Mouse (Mus musculus) midbrain, embryonic 12.5 days (tissue): ENCODE measurements at regions not wholly inside any gene's neighbourhood (a gene's known extent, or its start where the extent isn't known, plus 50 kb on each side); places are given as distances from the start of the nearest gene placed in this dataset.
A peak's percentile ranks its signal among the peaks of the same experiment; 100 is the strongest.

Experiments
- ATAC-seq: fragments of 200-750 bp; cut with Nextera tagmentation; 2 replicates; pipeline ENCODE4 v1.8.0; 2017; ENCODE audit warnings: low read depth, moderate TSS enrichment, moderate library complexity; ENCODE audit not compliant: low FRiP score
- H3K27ac ChIP-seq: fragments of 300-500 bp; sonication (generic); replicated peaks from 2 replicates; pipeline ENCODE4 v1.5.1; 2016; ENCODE audit warnings: mild to moderate bottlenecking
- H3K27me3 ChIP-seq: fragments of 300-500 bp; sonication (generic); 2 replicates; pipeline ENCODE4 v1.6.1; 2016; ENCODE audit warnings: mild to moderate bottlenecking
- H3K36me3 ChIP-seq: fragments of 300-500 bp; sonication (generic); 2 replicates; pipeline ENCODE4 v1.6.1; 2016
- H3K4me1 ChIP-seq: fragments of 300-500 bp; sonication (generic); 2 replicates; pipeline ENCODE4 v1.6.1; 2016
- H3K4me2 ChIP-seq: fragments of 300-500 bp; sonication (generic); replicated peaks from 2 replicates; pipeline ENCODE4 v1.6.1; 2016; ENCODE audit warnings: mild to moderate bottlenecking, moderate library complexity
- H3K4me3 ChIP-seq: fragments of 300-500 bp; sonication (generic); 2 replicates; pipeline ENCODE4 v1.5.1; 2016; ENCODE audit warnings: mild to moderate bottlenecking
- H3K9ac ChIP-seq: fragments of 300-500 bp; sonication (generic); replicated peaks from 2 replicates; pipeline ENCODE4 v1.6.1; 2016; ENCODE audit warnings: mild to moderate bottlenecking, moderate library complexity
- H3K9me3 ChIP-seq: fragments of 300-500 bp; sonication (generic); 2 replicates; pipeline ENCODE4 v1.6.1; 2016; ENCODE audit warnings: mild to moderate bottlenecking
- WGBS: fragments of 180-500 bp; shearing (Covaris S2); methylation state at CpG from one replicate; pipeline ENCODE4 v1.1.7; 2016; 5-methylcytosine and 5-hydroxymethylcytosine counted together

DNA sequence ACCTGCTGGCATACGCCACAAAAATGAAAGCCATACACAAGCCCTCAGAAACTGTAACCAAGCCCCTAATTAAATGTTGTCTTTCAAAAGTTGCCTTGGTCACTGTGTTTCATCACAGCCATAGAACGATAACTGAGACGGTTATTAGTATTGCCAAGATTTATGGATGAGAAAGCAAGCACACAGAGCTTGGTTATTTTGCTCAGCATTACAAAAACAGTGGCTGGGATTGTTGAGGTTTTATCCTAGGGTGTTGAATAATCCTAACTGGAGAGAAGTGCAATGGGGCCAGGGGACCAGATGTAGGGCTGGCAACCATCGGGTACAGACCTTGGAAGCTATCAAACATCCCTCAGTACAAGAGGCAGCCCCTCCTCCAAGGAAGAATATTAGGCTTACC is 106.4 kb upstream of the Rcn1 start:
- 94% methylated on average over 4 of the region's 4 CpGs for WGBS
- ATAC-seq, result no peak
- H3K27me3 ChIP-seq, result peaks cover 12% of the 10 kb centered on the region; the same call in 1 of the 2 replicates

DNA sequence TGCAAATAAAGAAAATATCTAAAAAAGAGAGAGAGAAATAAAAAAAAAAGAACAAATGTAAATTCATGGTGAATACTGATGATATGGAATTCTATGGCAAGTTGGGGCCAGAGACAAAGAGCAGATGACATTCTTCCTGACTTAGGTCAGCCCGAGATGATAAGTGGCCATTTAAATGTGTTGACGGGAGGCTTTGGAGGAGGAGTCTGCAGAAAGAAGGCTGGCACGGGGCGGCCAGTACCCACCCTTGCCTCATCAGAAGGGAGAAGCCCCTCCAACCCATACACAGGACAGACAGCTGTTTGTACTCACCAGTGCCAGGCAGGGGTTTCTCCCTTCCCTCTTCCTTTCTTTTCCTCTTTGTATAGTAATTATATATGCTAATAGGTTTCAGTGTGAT is 108.0 kb upstream of the Rcn1 start:
- H3K27me3 ChIP-seq, result peaks cover 14% of the 10 kb centered on the region; the same call in 1 of the 2 replicates
- 71% methylated on average over 4 of the region's 4 CpGs for WGBS
- no peak overlapping the region for H3K9ac ChIP-seq
- no peak for ATAC-seq
- no peaks in the 10 kb centered on the region for H3K9me3 ChIP-seq
- no peak overlapping the region for H3K4me3 ChIP-seq
- H3K36me3 ChIP-seq, result no peaks in the 10 kb centered on the region
- H3K4me2 ChIP-seq, result no peak overlapping the region
- no peak overlapping the region for H3K27ac ChIP-seq
- H3K4me1 ChIP-seq, result no peaks in the 10 kb centered on the region

More for the DNA sequence above, 106.4 kb upstream of the Rcn1 start:
- H3K27ac ChIP-seq, result no peak overlapping the region
- H3K4me2 ChIP-seq, result no peak overlapping the region
- no peak overlapping the region for H3K9ac ChIP-seq
- no peaks in the 10 kb centered on the region for H3K4me1 ChIP-seq
- H3K4me3 ChIP-seq, result no peak overlapping the region
- H3K36me3 ChIP-seq, result no peaks in the 10 kb centered on the region
- no peaks in the 10 kb centered on the region for H3K9me3 ChIP-seq

DNA sequence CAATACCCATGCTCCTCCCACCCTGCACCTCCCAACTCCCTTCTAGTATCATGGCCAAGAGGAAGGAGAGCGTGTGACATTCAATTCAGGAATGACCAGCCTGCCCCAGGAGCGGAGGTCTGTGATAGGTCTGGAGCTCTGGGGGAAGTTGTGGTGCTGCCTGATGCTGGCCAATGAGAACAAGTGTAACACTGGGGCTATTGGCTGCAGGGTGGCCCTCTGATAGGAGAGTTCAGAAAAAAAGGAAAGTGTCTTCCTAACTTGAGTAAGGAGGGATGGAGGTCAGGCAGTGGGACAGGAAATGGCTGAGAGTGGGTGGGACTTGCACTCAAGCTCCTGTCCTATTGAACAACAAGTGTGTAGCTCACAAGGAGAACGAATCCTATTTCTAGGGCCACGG is 111.7 kb upstream of the Rcn1 start:
- Histone ChIP-seq H3K4me3 (no peak overlapping the region), H3K4me2 (no peak overlapping the region), H3K9ac (no peak overlapping the region), H3K4me1 (peaks cover 11% of the 10 kb centered on the region; the same call in 1 of the 2 replicates), H3K27me3 (peaks cover 32% of the 10 kb centered on the region; the same call in 1 of the 2 replicates), H3K9me3 (no peaks in the 10 kb centered on the region), H3K27ac (no peak overlapping the region), H3K36me3 (no peaks in the 10 kb centered on the region)
- 90% methylated on average over 4 of the region's 4 CpGs for WGBS
- no peak for ATAC-seq

DNA sequence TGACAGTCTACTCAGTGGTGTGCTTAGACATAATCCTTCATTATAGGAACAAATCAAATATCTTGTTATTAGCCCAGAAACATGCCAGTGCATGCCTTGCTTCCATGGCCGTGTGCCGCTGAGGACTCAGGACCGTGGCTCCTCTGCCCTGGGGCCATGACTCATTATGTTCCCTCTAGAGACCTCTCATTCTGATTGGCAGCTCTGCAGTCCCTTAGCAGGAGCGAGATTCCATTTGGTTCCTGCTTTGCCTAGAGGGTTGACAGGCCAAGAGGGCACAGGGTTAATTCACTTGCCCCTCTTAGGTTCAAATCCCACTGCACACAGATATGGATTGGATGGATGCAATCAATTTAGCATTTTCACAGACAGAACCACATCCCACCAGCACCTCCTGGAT is 112.6 kb upstream of the Rcn1 start:
- Histone ChIP-seq H3K9ac (no peak overlapping the region), H3K9me3 (no peaks in the 10 kb centered on the region), H3K4me2 (no peak overlapping the region), H3K36me3 (no peaks in the 10 kb centered on the region), H3K27me3 (peaks cover 32% of the 10 kb centered on the region; the same call in 1 of the 2 replicates), H3K4me1 (peaks cover 18% of the 10 kb centered on the region), H3K27ac (no peak overlapping the region), H3K4me3 (no peak overlapping the region)
- ATAC-seq, result peak; percentile 45; the same call in 1 of the 2 replicates
- WGBS, result 62% methylated on average over 4 of the region's 4 CpGs

DNA sequence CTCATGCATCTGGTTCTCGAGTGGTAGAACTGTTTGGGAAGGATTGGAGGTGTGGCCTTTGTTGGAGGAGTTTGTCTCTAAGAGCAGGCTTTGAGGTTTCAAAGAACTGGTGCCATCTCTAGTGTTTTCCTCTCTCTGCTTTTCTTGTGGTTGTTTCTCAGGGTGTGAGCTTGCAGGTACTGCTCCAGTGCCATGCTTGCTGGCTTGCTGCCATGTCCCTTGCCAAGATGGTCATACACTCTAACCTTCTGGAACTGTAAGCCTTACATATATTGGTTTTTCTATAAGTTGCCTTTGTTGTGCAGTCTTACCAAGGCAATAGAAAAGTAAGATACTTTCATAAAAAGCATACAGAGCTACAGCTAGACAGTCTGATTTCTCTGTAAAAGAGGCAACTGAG is 115.1 kb upstream of the Rcn1 start:
- Histone ChIP-seq H3K9me3 (no peaks in the 10 kb centered on the region), H3K9ac (no peak overlapping the region), H3K4me2 (no peak overlapping the region), H3K27me3 (peaks cover 44% of the 10 kb centered on the region), H3K27ac (no peak overlapping the region), H3K36me3 (no peaks in the 10 kb centered on the region), H3K4me1 (peaks cover 24% of the 10 kb centered on the region), H3K4me3 (no peak overlapping the region)
- no peak for ATAC-seq
- WGBS, result 83% methylated on average over 1 of the region's 1 CpGs

DNA sequence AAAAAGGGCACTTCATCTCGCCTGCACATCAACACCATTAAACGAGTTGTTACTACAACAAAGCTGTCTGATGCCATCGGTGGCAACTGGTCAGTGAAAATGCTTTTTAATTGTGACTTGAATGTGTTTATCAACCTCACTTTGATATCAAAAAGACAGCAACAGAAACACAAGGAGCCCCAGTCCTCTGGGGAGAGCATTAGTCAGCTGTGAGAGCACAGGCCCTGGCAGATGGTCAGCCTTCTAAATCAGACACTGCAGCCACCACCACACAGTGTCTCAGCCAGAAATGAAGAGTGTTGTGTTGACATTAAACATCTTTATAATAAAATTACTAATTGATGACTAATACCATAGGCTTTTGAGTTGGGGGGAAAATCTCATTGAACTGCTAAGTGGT is 115.8 kb upstream of the Rcn1 start:
- H3K9me3 ChIP-seq, result no peaks in the 10 kb centered on the region
- ATAC-seq, result no peak

DNA sequence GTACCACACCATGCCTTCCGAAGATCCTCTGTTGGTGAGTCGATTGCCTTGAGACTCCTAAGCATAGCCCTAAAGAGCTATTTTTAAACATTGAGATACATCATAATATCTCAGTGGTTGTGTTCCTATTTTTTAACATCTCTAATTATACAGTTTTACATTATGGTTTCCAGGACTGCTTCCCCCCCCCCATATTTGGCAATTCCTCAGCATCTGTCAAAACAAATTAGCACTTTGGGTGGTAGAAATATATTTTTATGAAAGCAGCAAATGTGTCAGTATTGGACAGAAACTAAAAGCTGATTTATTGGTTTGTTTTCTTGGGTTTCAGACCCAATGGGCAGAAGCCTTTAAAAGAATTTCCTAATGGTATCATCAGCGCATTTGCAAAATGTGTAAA is 116.2 kb upstream of the Rcn1 start:
- Histone ChIP-seq H3K4me2 (no peak overlapping the region), H3K9me3 (no peaks in the 10 kb centered on the region), H3K4me1 (peaks cover 24% of the 10 kb centered on the region), H3K27me3 (peaks cover 51% of the 10 kb centered on the region), H3K36me3 (no peaks in the 10 kb centered on the region), H3K4me3 (no peak overlapping the region), H3K27ac (no peak overlapping the region), H3K9ac (no peak overlapping the region)
- WGBS, result 85% methylated on average over 3 of the region's 3 CpGs
- no peak for ATAC-seq

More for the DNA sequence above, 115.8 kb upstream of the Rcn1 start:
- no peak overlapping the region for H3K4me2 ChIP-seq
- H3K36me3 ChIP-seq, result no peaks in the 10 kb centered on the region
- peaks cover 46% of the 10 kb centered on the region for H3K27me3 ChIP-seq
- peaks cover 24% of the 10 kb centered on the region for H3K4me1 ChIP-seq
- WGBS, result 66% methylated on average over 3 of the region's 3 CpGs
- no peak overlapping the region for H3K4me3 ChIP-seq
- H3K9ac ChIP-seq, result no peak overlapping the region
- no peak overlapping the region for H3K27ac ChIP-seq

DNA sequence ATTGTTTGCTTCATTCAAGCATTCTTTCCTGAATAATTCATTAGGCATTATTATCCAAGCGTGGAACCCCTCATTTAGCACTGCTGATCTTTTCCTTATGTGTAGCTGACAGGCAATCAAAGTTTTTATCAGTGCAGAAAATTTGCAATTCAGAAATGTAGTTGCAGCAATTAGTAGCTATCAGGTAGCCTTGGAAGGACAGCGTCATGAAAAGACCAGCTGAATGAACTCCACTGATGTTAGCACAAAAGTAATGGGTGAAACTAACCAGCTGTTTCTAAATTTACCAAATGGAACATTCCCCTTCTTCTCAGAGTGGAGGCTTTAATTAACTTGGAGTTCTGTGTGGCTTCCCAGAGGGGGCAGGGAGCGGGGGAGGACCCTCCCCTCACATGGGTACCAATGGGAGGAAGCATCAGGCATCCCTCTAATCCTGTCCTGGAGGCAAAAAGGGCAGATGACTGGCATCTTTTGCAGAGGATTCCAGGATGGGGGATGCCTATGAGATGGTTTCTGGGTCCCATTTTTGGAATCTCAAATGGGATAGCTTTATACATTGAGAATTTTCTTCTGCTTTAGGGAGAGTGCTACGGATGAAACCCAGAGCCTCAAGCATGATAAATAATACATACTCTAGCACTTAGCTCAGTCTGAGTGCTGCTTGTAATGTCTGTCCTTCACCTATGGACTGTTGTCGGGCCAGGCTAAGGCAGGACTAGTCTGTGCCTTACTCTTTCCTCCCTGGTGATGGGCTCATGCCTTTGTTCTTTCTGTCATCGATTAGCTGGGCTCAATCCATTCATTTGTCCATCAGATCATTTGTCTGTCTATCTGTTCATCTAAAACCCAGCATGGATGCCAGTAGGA is 117.4 kb upstream of the Rcn1 start:
- no peak overlapping the region for H3K27ac ChIP-seq
- WGBS, result 38% methylated on average over 6 of the region's 6 CpGs
- H3K27me3 ChIP-seq, result peaks cover 56% of the 10 kb centered on the region

DNA sequence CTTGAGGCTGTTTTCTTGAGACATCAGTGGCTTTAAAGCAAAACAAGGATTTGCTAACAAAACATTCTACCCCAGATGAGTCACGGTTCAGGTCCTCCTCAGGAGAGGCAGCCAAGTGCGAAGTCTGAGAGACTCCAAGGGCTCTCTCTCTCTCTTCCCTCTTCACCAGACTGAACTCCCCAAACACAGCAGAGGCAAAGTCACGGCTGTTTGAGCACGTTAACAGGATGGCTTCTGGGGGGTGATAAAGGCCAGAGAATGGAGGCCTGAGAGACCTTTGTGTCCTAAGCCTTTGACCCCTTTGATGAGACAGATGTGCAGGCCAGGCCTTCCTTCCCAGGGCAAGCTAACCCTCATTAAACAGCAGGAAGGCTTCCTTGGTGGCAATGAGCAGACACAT is 122.7 kb upstream of the Rcn1 start:
- no peak overlapping the region for H3K27ac ChIP-seq
- WGBS, result 5% methylated on average over 4 of the region's 4 CpGs
- no peak overlapping the region for H3K9ac ChIP-seq
- no peak for ATAC-seq
- no peak overlapping the region for H3K4me2 ChIP-seq
- H3K4me3 ChIP-seq, result no peak overlapping the region
- H3K36me3 ChIP-seq, result no peaks in the 10 kb centered on the region
- peaks cover 89% of the 10 kb centered on the region for H3K27me3 ChIP-seq
- no peaks in the 10 kb centered on the region for H3K9me3 ChIP-seq
- H3K4me1 ChIP-seq, result peaks cover 9% of the 10 kb centered on the region

More for the DNA sequence above, 117.4 kb upstream of the Rcn1 start:
- peaks cover 24% of the 10 kb centered on the region for H3K4me1 ChIP-seq
- H3K36me3 ChIP-seq, result no peaks in the 10 kb centered on the region
- no peak overlapping the region for H3K4me3 ChIP-seq
- H3K9me3 ChIP-seq, result no peaks in the 10 kb centered on the region
- 0 out of 2 replicates have a peak overlapping the region, but pooled peaks have one; percentile 17 for H3K4me2 ChIP-seq
- peak; percentile 84 for ATAC-seq
- H3K9ac ChIP-seq, result no peak overlapping the region

DNA sequence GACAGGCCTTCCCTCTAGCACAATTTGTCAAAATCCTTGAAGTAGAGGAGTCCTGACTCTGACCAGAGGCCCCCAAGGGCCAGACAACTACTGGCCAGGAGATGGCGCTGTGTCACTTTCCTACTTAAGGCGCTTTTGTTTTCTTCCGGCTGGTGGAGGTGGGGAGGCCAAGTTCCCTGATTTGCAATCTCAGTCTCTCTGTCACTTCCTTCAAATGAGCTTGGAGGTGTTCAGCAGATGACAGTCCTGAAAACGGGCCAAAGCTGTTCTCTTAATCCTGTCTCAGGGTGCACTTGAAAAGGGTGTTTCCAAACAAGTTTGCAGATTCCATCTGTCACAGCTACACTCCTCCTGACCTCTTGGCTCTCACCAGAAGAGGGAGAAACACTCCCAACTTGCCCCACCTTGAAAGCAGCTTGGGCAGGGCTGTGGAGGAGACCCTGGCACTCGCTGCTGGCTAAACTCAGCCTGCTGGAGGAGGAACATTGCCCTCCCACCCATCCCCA is 124.2 kb upstream of the Rcn1 start:
- H3K27me3 ChIP-seq, result peaks cover 88% of the 10 kb centered on the region
- H3K4me1 ChIP-seq, result peaks cover 7% of the 10 kb centered on the region; the same call in 1 of the 2 replicates
- no peaks in the 10 kb centered on the region for H3K9me3 ChIP-seq
- no peak overlapping the region for H3K4me3 ChIP-seq
- H3K36me3 ChIP-seq, result no peaks in the 10 kb centered on the region
- peak; percentile 51; the same call in 1 of the 2 replicates for ATAC-seq
- H3K27ac ChIP-seq, result no peak overlapping the region
- 2% methylated on average over 5 of the region's 5 CpGs for WGBS
- H3K9ac ChIP-seq, result no peak overlapping the region
- no peak overlapping the region for H3K4me2 ChIP-seq

DNA sequence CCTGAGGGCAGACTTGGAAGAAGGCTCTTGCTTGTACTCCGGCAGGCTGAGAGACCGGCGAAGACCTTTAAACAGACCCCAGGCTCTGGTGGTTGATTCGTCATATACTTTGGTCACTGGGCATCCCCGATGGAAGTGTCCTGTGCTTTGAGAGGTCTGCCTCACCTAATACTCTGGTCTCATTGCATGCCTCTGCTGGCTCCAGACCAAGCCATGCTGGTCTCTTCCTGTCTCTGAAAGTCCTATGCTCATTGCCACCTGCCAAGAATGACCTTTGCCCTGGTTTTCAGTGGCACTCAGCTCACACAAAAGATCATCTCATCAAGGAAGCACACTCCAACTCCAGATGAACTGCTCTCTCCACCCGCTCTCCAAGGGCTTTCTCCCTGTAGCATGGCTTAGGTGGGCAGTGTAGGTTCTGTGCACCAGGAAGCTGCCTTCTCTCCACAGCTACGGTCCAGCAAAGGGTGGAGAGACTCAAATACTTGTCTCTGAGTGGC is 126.0 kb upstream of the Rcn1 start:
- 79% methylated on average over 7 of the region's 7 CpGs for WGBS
- H3K27ac ChIP-seq, result no peak overlapping the region
- no peak for ATAC-seq
- H3K9ac ChIP-seq, result no peak overlapping the region
- H3K36me3 ChIP-seq, result no peaks in the 10 kb centered on the region
- peaks cover 7% of the 10 kb centered on the region; the same call in 1 of the 2 replicates for H3K4me1 ChIP-seq
- H3K27me3 ChIP-seq, result peaks cover 73% of the 10 kb centered on the region
- no peak overlapping the region for H3K4me3 ChIP-seq
- no peak overlapping the region for H3K4me2 ChIP-seq
- H3K9me3 ChIP-seq, result no peaks in the 10 kb centered on the region

DNA sequence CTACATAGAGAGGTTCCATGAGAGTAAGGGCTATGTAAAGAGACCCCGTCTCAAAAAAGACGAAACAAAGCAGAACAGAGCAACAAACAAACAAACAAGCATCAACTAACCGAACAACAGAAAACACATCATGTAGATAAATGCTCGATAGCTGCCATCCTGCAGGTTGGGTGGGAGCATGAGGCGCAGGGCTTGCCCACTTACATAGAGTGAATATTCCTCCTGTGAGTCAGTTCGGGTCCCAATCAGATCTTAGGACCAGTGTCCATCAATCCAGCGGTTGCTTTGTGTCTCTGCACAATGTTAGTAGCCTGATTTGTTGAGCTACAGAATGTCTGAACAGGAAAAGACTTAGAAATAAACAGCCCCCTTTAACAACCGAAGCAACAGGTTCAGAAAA is 129.4 kb upstream of the Rcn1 start:
- WGBS, result 87% methylated on average over 8 of the region's 8 CpGs
- Histone ChIP-seq H3K9ac (no peak overlapping the region), H3K4me1 (0 out of 2 replicates have a peak, but pooled peaks cover 3% of the 10 kb centered on the region), H3K27ac (no peak overlapping the region), H3K4me2 (no peak overlapping the region), H3K27me3 (peaks cover 45% of the 10 kb centered on the region), H3K4me3 (no peak overlapping the region), H3K36me3 (no peaks in the 10 kb centered on the region), H3K9me3 (no peaks in the 10 kb centered on the region)
- ATAC-seq, result no peak
